Mouse (Mus musculus) intestine, embryonic 14.5 days (tissue): ENCODE results near the gene Tmem43. TPM values are rescaled to one million over a fixed set of nuclear protein-coding genes. Genes with fewer than 3 reads are reported as not detected.
"Not testable (repeated sequence)": the region's sequence is repeated elsewhere in the genome, so short reads cannot be mapped to it uniquely, and the experiment has no call there.

ENCODE experiments used
- ATAC-seq: fragments of 200-750 bp; cut with Nextera tagmentation; replicated peaks from 2 replicates; pipeline ENCODE4 v1.8.0; 2017; ENCODE audit warnings: low read depth, moderate number of reproducible peaks, moderate TSS enrichment, moderate library complexity; ENCODE audit not compliant: low FRiP score, low TSS enrichment
- DNase-seq: peaks from one replicate; pipeline ENCODE4 v3.0.0-alpha.2; 2018; ENCODE audit warnings: low spot score
- H3K27ac ChIP-seq: fragments of 300-500 bp; sonication (generic); 2 replicates; pipeline ENCODE4 v1.5.1; 2014; ENCODE audit warnings: low read depth, mild to moderate bottlenecking, control low read depth
- H3K27me3 ChIP-seq: fragments of 300-500 bp; sonication (generic); replicated peaks from 2 replicates; pipeline ENCODE4 v1.6.1; 2014; ENCODE audit warnings: low read length, control low read depth; ENCODE audit not compliant: control insufficient read depth, insufficient read depth
- H3K36me3 ChIP-seq: fragments of 300-500 bp; sonication (generic); 2 replicates; pipeline ENCODE4 v1.6.1; 2014; ENCODE audit warnings: low read length, control low read depth; ENCODE audit not compliant: control insufficient read depth, insufficient read depth
- H3K4me1 ChIP-seq: fragments of 300-500 bp; sonication (generic); replicated peaks from 2 replicates; pipeline ENCODE4 v1.6.1; 2014; ENCODE audit warnings: low read length, control low read depth, mixed read lengths; ENCODE audit not compliant: control insufficient read depth, insufficient read depth
- H3K4me2 ChIP-seq: fragments of 300-500 bp; sonication (generic); 2 replicates; pipeline ENCODE4 v1.6.1; 2014; ENCODE audit warnings: low read length
- H3K4me3 ChIP-seq: fragments of 300-500 bp; sonication (generic); 2 replicates; pipeline ENCODE4 v1.5.1; 2014; ENCODE audit warnings: low read depth, low read length, control low read depth, mixed read lengths
- H3K9ac ChIP-seq: fragments of 300-500 bp; sonication (generic); 2 replicates; pipeline ENCODE4 v1.6.1; 2014; ENCODE audit warnings: mild to moderate bottlenecking, low read length
- H3K9me3 ChIP-seq: fragments of 300-500 bp; sonication (generic); 2 replicates; pipeline ENCODE4 v1.6.1; 2016; ENCODE audit warnings: low read length, control low read depth; ENCODE audit not compliant: control insufficient read depth
- WGBS: fragments of 180-500 bp; shearing (Covaris S2); extraction: QIAGEN DNeasy Blood & Tissue Kit; methylation state at CpG from one replicate; pipeline ENCODE4 v1.1.7; 2014; 5-methylcytosine and 5-hydroxymethylcytosine counted together
- polyA plus RNA-seq: library from polyadenylated mRNA; unstranded; fragments of >200 nt; fragmentation: Nextera tagmentation; extraction: Ambion mirVana; gene quantifications from 2 replicates; pipeline ENCODE4 v1.2.1, GENCODE M21; 2014

Gene Tmem43
- polyA plus RNA-seq, 1 experiment from 2014 or later: 45.4 TPM

DNA sequence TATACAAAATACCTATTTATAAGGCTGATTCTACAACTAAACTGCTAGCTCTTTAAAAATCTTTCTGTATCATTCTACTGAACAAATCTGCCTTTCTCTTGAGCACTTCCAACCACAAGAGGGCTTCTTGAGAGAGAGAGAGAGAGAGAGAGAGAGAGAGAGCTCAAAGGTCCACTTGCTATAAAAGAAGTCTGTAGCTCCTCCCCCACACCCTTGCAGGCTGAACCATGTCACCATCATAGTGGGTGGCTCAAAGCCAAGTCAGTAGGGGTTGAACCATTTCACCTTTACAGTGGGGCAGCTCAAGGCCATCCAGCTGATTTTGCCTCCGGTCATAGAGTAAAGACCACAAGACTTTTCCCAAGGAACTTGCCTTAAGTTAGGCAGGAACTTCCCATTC is 14.0 kb upstream of the Tmem43 start:
- H3K27ac ChIP-seq: no peak overlapping the region
- H3K27me3 ChIP-seq: no peaks in the 10 kb centered on the region
- no peaks in the 10 kb centered on the region for H3K4me1 ChIP-seq
- WGBS: 90% methylated on average over 1 of the region's 1 CpGs
- DNase-seq: no peak
- no peak overlapping the region for H3K4me2 ChIP-seq
- no peak for ATAC-seq
- no peaks in the 10 kb centered on the region for H3K9me3 ChIP-seq
- H3K9ac ChIP-seq: no peak overlapping the region
- H3K36me3 ChIP-seq: peaks cover 22% of the 10 kb centered on the region
- H3K4me3 ChIP-seq: no peak overlapping the region

- no peak overlapping the region for H3K27ac ChIP-seq
- ATAC-seq (no peak), DNase-seq (no peak)
- no peaks in the 10 kb centered on the region for H3K4me1 ChIP-seq
- H3K27me3 ChIP-seq: no peaks in the 10 kb centered on the region
- H3K9me3 ChIP-seq: no peaks in the 10 kb centered on the region
- H3K36me3 ChIP-seq: peaks cover 65% of the 10 kb centered on the region
- H3K4me3 ChIP-seq: no peak overlapping the region
- no peak overlapping the region for H3K4me2 ChIP-seq
- 84% methylated on average over 2 of the region's 2 CpGs for WGBS
- H3K9ac ChIP-seq: no peak overlapping the region
These were observed 7.7 kb upstream of the Tmem43 start for GRCm38 (mm10) chr6:91465756-91466155.

- H3K4me2 ChIP-seq: no peak overlapping the region
- peaks cover 67% of the 10 kb centered on the region for H3K36me3 ChIP-seq
- H3K27ac ChIP-seq: no peak overlapping the region
- no peaks in the 10 kb centered on the region for H3K9me3 ChIP-seq
- no peaks in the 10 kb centered on the region for H3K27me3 ChIP-seq
- no peak for DNase-seq
- 78% methylated on average over 1 of the region's 1 CpGs for WGBS
- no peak overlapping the region for H3K9ac ChIP-seq
- no peak overlapping the region for H3K4me3 ChIP-seq
- H3K4me1 ChIP-seq: no peaks in the 10 kb centered on the region; the same call in 1 of the 2 replicates
- no peak for ATAC-seq
These were observed 6.4 kb upstream of the Tmem43 start for GRCm38 (mm10) chr6:91467106-91467505.

DNA sequence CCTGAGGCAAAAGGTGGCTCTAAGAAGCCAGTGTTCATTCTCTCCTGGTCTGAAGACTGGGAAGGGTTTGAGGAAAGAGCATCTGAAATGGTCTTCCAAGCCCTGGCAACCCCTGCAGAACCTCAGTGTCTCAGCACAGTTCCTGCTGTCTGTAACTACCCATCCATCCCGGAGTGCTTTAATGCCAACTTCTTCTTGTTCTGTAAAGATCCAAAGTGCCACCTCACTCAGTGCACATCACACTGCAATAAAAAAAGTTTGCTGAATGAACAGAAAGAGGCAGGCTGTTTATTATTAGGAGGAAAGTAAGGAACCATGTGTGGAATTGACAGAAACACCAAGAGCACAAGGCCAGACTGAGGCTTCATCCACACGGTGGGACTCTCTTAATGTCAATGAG is 2.8 kb upstream of the Tmem43 start:
- no peak overlapping the region for H3K9ac ChIP-seq
- DNase-seq (no peak), ATAC-seq (no peak)
- peaks cover 33% of the 10 kb centered on the region for H3K36me3 ChIP-seq
- H3K27me3 ChIP-seq: no peaks in the 10 kb centered on the region
- H3K4me2 ChIP-seq: no peak overlapping the region
- 83% methylated on average over 2 of the region's 2 CpGs for WGBS
- H3K9me3 ChIP-seq: no peaks in the 10 kb centered on the region
- H3K4me3 ChIP-seq: no peak overlapping the region
- H3K27ac ChIP-seq: no peak overlapping the region
- peaks cover 9% of the 10 kb centered on the region for H3K4me1 ChIP-seq

DNA sequence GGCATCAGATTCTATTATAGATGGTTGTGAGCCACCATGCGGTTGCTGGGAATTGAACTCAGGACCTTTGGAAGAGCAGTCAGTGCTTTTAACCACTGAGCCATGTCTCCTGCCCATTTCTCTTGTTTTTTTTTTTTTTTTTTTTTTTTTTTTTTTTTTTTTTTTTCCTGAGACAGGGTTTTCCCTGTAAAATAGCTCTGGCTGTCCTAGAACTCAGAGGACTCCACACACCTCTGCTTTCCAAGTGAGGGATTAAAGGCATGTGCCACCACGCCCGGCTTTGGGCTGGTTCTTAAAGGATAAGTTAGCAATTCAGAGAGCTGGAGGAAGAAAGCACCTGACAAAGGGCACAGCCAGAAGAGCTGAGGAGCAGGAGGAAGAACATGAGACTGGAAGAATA is 2.1 kb upstream of the Tmem43 start:
- 96% methylated on average over 3 of the region's 3 CpGs for WGBS
- not testable (repeated sequence) for DNase-seq, H3K4me1 ChIP-seq, ATAC-seq, H3K27me3 ChIP-seq, H3K4me3 ChIP-seq, H3K27ac ChIP-seq, H3K9me3 ChIP-seq, H3K9ac ChIP-seq
- Histone ChIP-seq H3K4me2 (peak overlapping the region; percentile 76; the same call in 1 of the 2 replicates), H3K36me3 (peaks cover 28% of the 10 kb centered on the region)

- H3K4me2 ChIP-seq: peak overlapping the region; percentile 76
- H3K36me3 ChIP-seq: peaks cover 28% of the 10 kb centered on the region
- ATAC-seq (no peak), DNase-seq (no peak)
- WGBS: 32% methylated on average over 6 of the region's 6 CpGs
- peak overlapping the region; percentile 68 for H3K9ac ChIP-seq
- H3K27me3 ChIP-seq: no peaks in the 10 kb centered on the region
- H3K4me1 ChIP-seq: peaks cover 9% of the 10 kb centered on the region
- no peak overlapping the region for H3K27ac ChIP-seq
- H3K4me3 ChIP-seq: peak overlapping the region; percentile 76
- no peaks in the 10 kb centered on the region for H3K9me3 ChIP-seq
These were observed 1.2 kb upstream of the Tmem43 start for GRCm38 (mm10) chr6:91472319-91472718.

- Histone ChIP-seq H3K4me1 (peaks cover 9% of the 10 kb centered on the region), H3K36me3 (peaks cover 41% of the 10 kb centered on the region), H3K4me2 (peak overlapping the region; percentile 75), H3K27me3 (no peaks in the 10 kb centered on the region), H3K9me3 (no peaks in the 10 kb centered on the region), H3K4me3 (peak overlapping the region; percentile 76), H3K27ac (0 out of 2 replicates have a peak overlapping the region, but pooled peaks have one; percentile 33), H3K9ac (peak overlapping the region; percentile 76)
- ATAC-seq (peak; percentile 33), DNase-seq (no peak)
- 0% methylated on average over 27 of the region's 27 CpGs for WGBS
These were observed 420 bp downstream of the Tmem43 start for GRCm38 (mm10) chr6:91473805-91474440.

DNA sequence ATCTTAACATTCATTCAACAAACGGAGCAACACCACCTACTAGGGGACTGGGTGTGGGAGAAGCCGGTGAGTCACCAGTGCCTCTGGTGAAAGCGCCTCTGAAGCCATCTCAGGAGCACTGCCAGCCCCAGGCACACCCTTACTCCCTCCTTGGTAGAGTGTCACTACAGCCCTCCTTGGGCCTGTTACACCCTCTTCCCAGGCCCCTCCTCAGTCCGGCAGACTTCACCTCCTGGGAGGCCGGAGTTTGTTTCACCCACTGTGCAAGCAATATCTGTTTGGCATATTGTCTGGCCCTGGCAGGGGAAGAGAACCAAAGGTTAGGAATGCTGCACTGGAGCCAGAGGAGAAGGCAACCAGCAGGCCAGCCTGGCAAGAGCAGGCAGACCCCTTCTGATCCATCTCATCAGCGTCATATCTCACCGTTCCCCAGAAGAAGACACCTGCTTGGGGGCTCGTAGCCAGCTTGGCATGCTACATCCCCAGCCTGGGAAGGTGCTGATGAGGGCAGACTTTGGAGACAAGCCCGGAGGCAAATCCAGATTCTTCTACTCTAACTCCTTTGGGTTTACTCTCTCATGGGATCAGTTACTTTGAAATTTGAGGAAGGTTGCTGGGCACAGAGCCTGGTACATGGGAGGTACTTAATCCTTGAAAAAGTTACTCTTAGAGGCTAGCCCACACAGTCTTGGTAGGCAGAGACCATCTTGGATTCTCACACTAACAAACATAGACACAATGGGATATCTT is 1.1 kb downstream of the Tmem43 start:
- peak overlapping the region; percentile 76 for H3K9ac ChIP-seq
- H3K4me2 ChIP-seq: peak overlapping the region; percentile 75
- H3K9me3 ChIP-seq: no peaks in the 10 kb centered on the region
- peak; percentile 55 for DNase-seq
- H3K36me3 ChIP-seq: peaks cover 43% of the 10 kb centered on the region
- H3K27me3 ChIP-seq: no peaks in the 10 kb centered on the region
- ATAC-seq: no peak
- H3K4me1 ChIP-seq: peaks cover 9% of the 10 kb centered on the region
- H3K27ac ChIP-seq: no peak overlapping the region
- H3K4me3 ChIP-seq: peak overlapping the region; percentile 76
- 51% methylated on average over 9 of the region's 9 CpGs for WGBS
